Mouse (Mus musculus): ENCODE measurements around the gene Hspbp1. TPM values are rescaled to one million over a fixed set of nuclear protein-coding genes. Genes with fewer than 3 reads are reported as not detected.
A peak's percentile ranks its signal among the peaks of the same experiment; 100 is the strongest.

Hspbp1 gene
- total RNA-seq (2014; rRNA removed) (188 and 219 TPM in 2 replicates), polyA plus RNA-seq (2015; fragmentation: Nextera tagmentation; extraction: Ambion mirVana) (206 and 214 TPM in 2 replicates)

- H3K9ac ChIP-seq, result peak within 1 kb of the TSS; percentile 64
- peak within 1 kb of the TSS; percentile 77 for H3K27ac ChIP-seq (ENCODE audit: low read depth, low read length)
- 0 out of 2 replicates have a peak, but pooled peaks cover 6% of the 10 kb centered on the region for H3K4me1 ChIP-seq (ENCODE audit: insufficient read depth)
- no peak for TF ChIP-seq CTCF (IDR thresholded peaks at IDR 0.05; ENCODE audit: low read depth)
- H3K4me3 ChIP-seq (ENCODE audit: low read depth, low read length), result peak within 1 kb of the TSS; percentile 70
- H3K4me2 ChIP-seq (ENCODE audit: low read depth), result peak within 1 kb of the TSS; percentile 87
- DNase-seq (peak; percentile 94), ATAC-seq (peak; percentile 99)
- WGBS, result under 1% methylated on average over 32 of the region's 32 CpGs
- peaks cover 24% of the 10 kb centered on the region for H3K36me3 ChIP-seq (ENCODE audit: insufficient read depth)
- H3K27me3 ChIP-seq (ENCODE audit: insufficient read depth, low read length), result no peaks in the 10 kb centered on the region
- no peaks in the 10 kb centered on the region for H3K9me3 ChIP-seq (ENCODE audit: low read length)
Observed at GRCm38 (mm10) chr7:4684632-4685417, at the start of gene Hspbp1. TSS of gene Hspbp1 (minus strand) at chr7:4685068.

DNA sequence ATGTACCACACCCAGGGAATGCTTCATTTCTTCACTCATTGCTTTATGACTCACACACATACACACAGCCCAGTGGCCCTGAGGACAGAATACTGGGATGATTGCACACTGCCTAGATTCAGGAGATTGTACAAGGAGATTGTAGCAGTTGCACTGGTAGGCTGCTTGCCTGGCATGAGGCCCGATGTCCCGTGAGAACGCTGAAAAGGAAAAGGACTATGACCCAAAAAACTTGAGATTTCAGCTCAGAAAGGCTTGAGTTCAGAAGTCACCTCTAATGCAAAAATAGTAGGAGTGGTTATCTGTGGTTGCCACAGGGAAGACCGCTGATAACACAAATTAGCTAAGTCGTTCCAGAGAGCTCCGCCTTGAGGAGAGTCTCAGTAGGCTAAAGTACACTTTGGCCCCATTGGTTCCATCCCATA is 48.1 kb upstream of the Hspbp1 start:
- Histone ChIP-seq H3K4me1 (ENCODE audit: insufficient read depth) (no peaks in the 10 kb centered on the region), H3K27ac (ENCODE audit: low read depth, low read length) (no peak overlapping the region), H3K9ac (no peak overlapping the region), H3K36me3 (ENCODE audit: insufficient read depth) (no peaks in the 10 kb centered on the region), H3K9me3 (ENCODE audit: low read length) (no peaks in the 10 kb centered on the region), H3K27me3 (ENCODE audit: insufficient read depth, low read length) (no peaks in the 10 kb centered on the region), H3K4me3 (ENCODE audit: low read depth, low read length) (no peak overlapping the region), H3K4me2 (ENCODE audit: low read depth) (no peak overlapping the region)
- DNase-seq (no peak), ATAC-seq (no peak)
- 73% methylated on average over 6 of the region's 6 CpGs for WGBS
- TF ChIP-seq CTCF (IDR thresholded peaks at IDR 0.05; ENCODE audit: low read depth), result no peak

- Histone ChIP-seq H3K27me3 (ENCODE audit: insufficient read depth, low read length) (no peaks in the 10 kb centered on the region), H3K36me3 (ENCODE audit: insufficient read depth) (no peaks in the 10 kb centered on the region), H3K4me2 (ENCODE audit: low read depth) (no peak overlapping the region), H3K27ac (ENCODE audit: low read depth, low read length) (no peak overlapping the region), H3K9me3 (ENCODE audit: low read length) (no peaks in the 10 kb centered on the region), H3K4me3 (ENCODE audit: low read depth, low read length) (no peak overlapping the region), H3K9ac (no peak overlapping the region), H3K4me1 (ENCODE audit: insufficient read depth) (no peaks in the 10 kb centered on the region)
- ATAC-seq (no peak), DNase-seq (no peak)
- 85% methylated on average over 5 of the region's 5 CpGs for WGBS
- TF ChIP-seq CTCF (IDR thresholded peaks at IDR 0.05; ENCODE audit: low read depth), result no peak
Observed at GRCm38 (mm10) chr7:4731090-4731489, 46.2 kb upstream of the Hspbp1 start.

- no peaks in the 10 kb centered on the region for H3K9me3 ChIP-seq (ENCODE audit: low read length)
- DNase-seq, result no peak
- H3K27ac ChIP-seq (ENCODE audit: low read depth, low read length), result no peak within 1 kb of the TSS
- no peaks in the 10 kb centered on the region for H3K4me1 ChIP-seq (ENCODE audit: insufficient read depth)
- 87% methylated on average over 7 of the region's 7 CpGs for WGBS
- H3K4me2 ChIP-seq (ENCODE audit: low read depth), result no peak within 1 kb of the TSS
- H3K36me3 ChIP-seq (ENCODE audit: insufficient read depth), result no peaks in the 10 kb centered on the region
- TF ChIP-seq CTCF (IDR thresholded peaks at IDR 0.05; ENCODE audit: low read depth), result no peak
- no peak within 1 kb of the TSS for H3K4me3 ChIP-seq (ENCODE audit: low read depth, low read length)
- ATAC-seq, result no peak
- no peaks in the 10 kb centered on the region for H3K27me3 ChIP-seq (ENCODE audit: insufficient read depth, low read length)
- H3K9ac ChIP-seq, result no peak within 1 kb of the TSS
Observed at GRCm38 (mm10) chr7:4725169-4725568, 40.3 kb upstream of the Hspbp1 start, which contains the start of gene Tmem150b. TSS of gene Tmem150b (minus strand) at chr7:4725249.

DNA sequence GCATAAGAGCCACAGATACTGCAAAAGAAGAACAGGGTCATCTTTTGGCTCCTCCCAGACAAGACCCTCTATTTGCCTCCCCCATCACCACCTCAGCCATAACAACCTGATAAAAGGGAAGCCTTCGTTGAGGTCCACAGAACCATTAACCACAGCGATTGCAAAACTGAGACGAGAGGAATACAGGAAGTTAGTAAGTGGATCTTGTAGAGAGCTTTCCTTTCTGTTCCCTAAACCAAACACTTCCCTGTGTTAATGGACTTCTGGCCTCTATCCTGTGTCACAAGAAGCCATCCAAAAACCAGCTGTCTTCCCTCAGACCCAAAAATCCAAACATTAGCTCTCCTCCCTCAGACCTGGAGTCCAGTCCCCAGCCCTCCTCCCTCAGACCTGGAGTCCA is 39.5 kb upstream of the Hspbp1 start:
- Histone ChIP-seq H3K4me2 (ENCODE audit: low read depth) (no peak overlapping the region), H3K27me3 (ENCODE audit: insufficient read depth, low read length) (no peaks in the 10 kb centered on the region)

GRCm38 (mm10) chr7:4723508-4723907 is 38.6 kb upstream of the Hspbp1 start:
- H3K36me3 ChIP-seq (ENCODE audit: insufficient read depth), result no peaks in the 10 kb centered on the region
- 0 out of 2 replicates have a peak overlapping the region, but pooled peaks have one; percentile 22 for H3K9ac ChIP-seq
- peak; percentile 90 for ATAC-seq

More for the DNA sequence above, 39.5 kb upstream of the Hspbp1 start:
- no peak for DNase-seq
- no peak overlapping the region for H3K9ac ChIP-seq
- no peaks in the 10 kb centered on the region for H3K36me3 ChIP-seq (ENCODE audit: insufficient read depth)
- no peak overlapping the region for H3K27ac ChIP-seq (ENCODE audit: low read depth, low read length)
- WGBS, result 85% methylated on average over 3 of the region's 3 CpGs
- ATAC-seq, result no peak
- H3K9me3 ChIP-seq (ENCODE audit: low read length), result no peaks in the 10 kb centered on the region
- H3K4me1 ChIP-seq (ENCODE audit: insufficient read depth), result no peaks in the 10 kb centered on the region
- H3K4me3 ChIP-seq (ENCODE audit: low read depth, low read length), result no peak overlapping the region
- no peak for TF ChIP-seq CTCF (IDR thresholded peaks at IDR 0.05; ENCODE audit: low read depth)

GRCm38 (mm10) chr7:4719276-4719675 is 34.4 kb upstream of the Hspbp1 start:
- DNase-seq (no peak), ATAC-seq (no peak)
- H3K4me1 ChIP-seq (ENCODE audit: insufficient read depth), result no peaks in the 10 kb centered on the region
- no peak overlapping the region for H3K4me3 ChIP-seq (ENCODE audit: low read depth, low read length)
- H3K9me3 ChIP-seq (ENCODE audit: low read length), result no peaks in the 10 kb centered on the region
- WGBS, result 90% methylated on average over 3 of the region's 3 CpGs
- no peak overlapping the region for H3K9ac ChIP-seq
- H3K36me3 ChIP-seq (ENCODE audit: insufficient read depth), result peaks cover 21% of the 10 kb centered on the region
- TF ChIP-seq CTCF (IDR thresholded peaks at IDR 0.05; ENCODE audit: low read depth), result no peak
- no peak overlapping the region for H3K4me2 ChIP-seq (ENCODE audit: low read depth)
- H3K27me3 ChIP-seq (ENCODE audit: insufficient read depth, low read length), result no peaks in the 10 kb centered on the region
- no peak overlapping the region for H3K27ac ChIP-seq (ENCODE audit: low read depth, low read length)

More at GRCm38 (mm10) chr7:4723508-4723907, 38.6 kb upstream of the Hspbp1 start:
- Histone ChIP-seq H3K9me3 (ENCODE audit: low read length) (no peaks in the 10 kb centered on the region), H3K27me3 (ENCODE audit: insufficient read depth, low read length) (no peaks in the 10 kb centered on the region), H3K27ac (ENCODE audit: low read depth, low read length) (no peak overlapping the region), H3K4me2 (ENCODE audit: low read depth) (peak overlapping the region; percentile 49), H3K4me3 (ENCODE audit: low read depth, low read length) (peak overlapping the region; percentile 28), H3K4me1 (ENCODE audit: insufficient read depth) (no peaks in the 10 kb centered on the region)
- no peak for TF ChIP-seq CTCF (IDR thresholded peaks at IDR 0.05; ENCODE audit: low read depth)
- DNase-seq, result peak; percentile 43
- 34% methylated on average over 12 of the region's 12 CpGs for WGBS

Measured in forebrain, postnatal 0 days (tissue).